Mouse (Mus musculus): ENCODE data around the gene Nxt2.
A peak's percentile ranks its signal among the peaks of the same experiment; 100 is the strongest.
"Not testable (repeated sequence)": the region's sequence is repeated elsewhere in the genome, so short reads cannot be mapped to it uniquely, and the experiment has no call there.

Gene Nxt2

DNA sequence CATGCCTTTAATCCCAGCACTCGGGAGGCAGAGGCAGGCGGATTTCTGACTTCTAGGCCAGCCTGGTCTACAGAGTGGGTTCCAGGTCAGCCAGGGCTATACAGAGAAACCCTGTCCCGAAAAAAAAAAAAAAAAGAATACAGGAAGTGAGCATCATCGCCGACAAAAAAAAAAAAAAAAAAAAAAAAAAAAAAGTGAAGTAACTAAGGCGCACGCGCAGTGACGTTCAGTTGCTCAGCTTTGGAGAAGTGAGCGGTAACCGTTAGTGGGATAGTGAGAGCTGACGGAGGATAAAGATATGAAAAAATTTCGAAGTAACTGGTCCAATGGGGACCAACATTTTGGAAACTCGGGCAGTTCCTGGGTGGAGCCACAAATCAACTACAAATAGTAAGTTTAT lies at the start of gene Nxt2:
Nxt2 (plus strand) TSS at position 229 of the 400 bp plus-strand sequence.
- no peak for DNase-seq

GRCm38 (mm10) chrX:142176981-142177380 lies 49.6 kb upstream of the Nxt2 start:
- DNase-seq, result no peak

GRCm38 (mm10) chrX:142182026-142182425 lies 44.5 kb upstream of the Nxt2 start:
- no peak for DNase-seq

DNA sequence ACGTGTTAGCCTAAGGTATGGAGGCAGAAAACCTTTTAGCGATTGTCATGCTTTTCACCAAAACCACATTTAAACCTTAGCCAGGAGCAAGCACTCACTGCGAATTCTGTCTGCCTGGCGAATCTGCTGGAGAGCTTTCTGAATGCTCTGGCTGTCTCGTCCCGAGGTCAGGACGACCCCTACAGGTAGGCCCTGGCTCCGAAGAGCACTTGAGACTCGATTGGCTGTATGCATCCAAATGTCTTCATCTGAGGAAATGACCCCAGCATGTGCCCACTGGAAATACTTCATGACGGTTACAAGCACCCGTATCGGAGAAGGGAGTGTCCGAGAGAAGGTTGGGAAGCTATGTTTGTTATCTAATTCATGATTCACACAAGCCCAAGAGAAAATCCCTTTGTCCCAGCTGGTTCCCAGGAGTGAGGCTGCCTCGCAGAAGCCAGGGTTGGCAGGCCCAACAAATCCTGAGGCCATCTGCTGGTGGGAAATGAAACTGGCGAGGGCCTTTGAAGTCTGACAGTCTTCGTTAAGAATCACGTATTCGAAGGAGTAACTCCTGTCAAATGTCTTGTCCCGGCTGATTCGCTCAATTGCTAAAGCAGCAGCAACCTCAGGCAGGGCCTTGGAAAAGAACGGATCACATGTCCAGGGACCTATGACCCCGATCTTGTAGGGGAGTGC lies 37.4 kb upstream of the Nxt2 start:
- DNase-seq, result peak; percentile 58 to 71

- DNase-seq, result no peak
Measured at GRCm38 (mm10) chrX:142190355-142190754, 36.2 kb upstream of the Nxt2 start.

GRCm38 (mm10) chrX:142194420-142194819 lies 32.1 kb upstream of the Nxt2 start:
- peak; percentile 13 to 36 for DNase-seq

GRCm38 (mm10) chrX:142195551-142195950 lies 31.0 kb upstream of the Nxt2 start:
- no peak for DNase-seq

GRCm38 (mm10) chrX:142196831-142197230 lies 29.7 kb upstream of the Nxt2 start, which contains the start of gene Gucy2f:
TSS of gene Gucy2f (minus strand) at chrX:142196931.
- DNase-seq, result no peak

GRCm38 (mm10) chrX:142200295-142200694 lies 26.3 kb upstream of the Nxt2 start:
- DNase-seq, result peak; percentile 31 to 55

GRCm38 (mm10) chrX:142227398-142228054 lies 956 bp downstream of the Nxt2 start:
- DNase-seq, result peak in 1 of 2 experiments; percentile 45

GRCm38 (mm10) chrX:142228055-142228768 lies 1.6 kb downstream of the Nxt2 start:
- peak; percentile 80 to 88 for DNase-seq

- no peak for DNase-seq
Measured at GRCm38 (mm10) chrX:142228769-142229158, 2.2 kb downstream of the Nxt2 start.

DNA sequence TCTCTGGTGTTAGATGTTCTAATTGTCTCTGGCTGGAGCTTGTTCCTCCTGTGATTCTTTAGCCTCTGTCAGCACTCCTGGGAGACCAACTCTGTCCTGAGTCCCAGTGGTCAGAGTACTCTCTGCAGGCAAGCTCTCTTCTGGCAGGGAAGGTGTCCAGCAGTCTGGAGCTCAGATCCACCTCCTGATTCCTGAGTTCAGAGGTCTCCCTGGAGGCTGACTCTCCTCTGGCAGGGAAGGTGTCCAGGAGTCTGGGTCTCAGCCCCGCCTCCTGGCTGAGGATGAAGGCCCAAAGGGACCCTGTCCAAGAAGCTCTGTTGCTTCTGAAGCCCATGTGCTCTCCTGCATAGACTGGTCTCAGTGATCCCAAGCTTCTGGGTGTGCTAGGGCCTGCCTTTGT lies 9.6 kb downstream of the Nxt2 start:
- not testable (repeated sequence) for DNase-seq

GRCm38 (mm10) chrX:142237101-142237500 lies 10.5 kb downstream of the Nxt2 start:
- no peak for DNase-seq

DNA sequence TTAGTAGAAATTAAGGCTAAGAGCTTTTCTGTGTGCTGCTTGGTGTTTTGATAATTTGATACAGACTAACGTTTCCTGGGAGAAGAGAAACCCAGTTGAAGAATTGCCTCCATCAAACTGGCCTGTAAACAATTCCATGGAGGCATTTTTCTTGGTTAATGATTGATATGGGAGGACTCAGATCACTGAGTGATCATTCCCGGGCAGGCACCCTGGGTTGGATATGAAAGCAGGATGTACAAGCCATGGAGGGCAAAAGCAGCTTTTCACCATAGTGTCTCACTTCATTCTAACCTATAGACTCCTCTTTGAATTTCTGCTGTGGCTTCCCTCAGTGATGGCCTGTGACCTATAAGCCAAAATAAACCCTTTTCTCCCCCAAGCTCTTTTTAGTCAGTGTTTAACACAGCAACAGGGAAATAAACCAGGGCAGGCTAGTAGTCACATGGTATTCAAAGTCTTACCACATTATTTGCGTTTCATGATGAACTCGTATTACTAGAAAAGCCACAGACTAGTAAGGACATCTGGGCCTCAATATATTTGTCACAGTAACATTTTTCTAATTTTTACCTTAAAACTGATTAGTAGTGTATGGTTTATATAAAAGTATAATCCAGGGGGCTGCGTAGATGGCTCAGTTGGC lies 19.2 kb downstream of the Nxt2 start:
- DNase-seq, result no peak

DNA sequence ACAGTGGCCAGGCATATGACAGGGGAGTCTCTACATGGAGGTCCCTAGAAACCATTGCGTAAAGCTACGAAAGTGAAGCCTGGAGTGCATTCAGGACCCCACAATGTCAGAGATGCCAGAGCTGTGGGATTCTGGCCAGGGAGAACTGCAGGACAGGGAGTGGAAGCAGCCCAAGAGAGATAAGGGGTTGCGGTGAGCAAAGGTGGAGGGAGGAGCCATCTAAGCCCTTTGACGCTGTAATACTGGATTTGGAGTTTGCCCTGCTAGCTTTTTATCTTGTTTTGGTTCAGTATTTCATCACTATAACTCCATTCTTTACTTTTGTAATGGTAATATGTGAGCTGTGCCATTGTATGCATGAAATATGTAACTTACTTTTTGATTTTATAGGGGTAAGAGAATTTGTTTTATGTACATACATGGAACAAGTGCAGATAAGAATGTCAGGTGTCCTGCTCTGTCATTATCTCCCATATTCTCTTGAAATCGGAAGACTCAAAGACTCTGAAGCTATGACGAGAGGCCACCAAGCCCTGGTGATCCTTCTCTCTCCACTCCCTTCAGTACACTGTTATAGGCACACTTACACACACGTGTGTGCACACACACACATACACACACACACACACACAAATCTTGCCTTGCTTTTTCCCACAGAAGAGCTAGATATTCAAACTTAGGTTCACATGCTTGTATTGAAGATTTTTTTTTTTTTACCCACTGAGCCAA lies 23.6 kb downstream of the Nxt2 start:
- no peak for DNase-seq

DNA sequence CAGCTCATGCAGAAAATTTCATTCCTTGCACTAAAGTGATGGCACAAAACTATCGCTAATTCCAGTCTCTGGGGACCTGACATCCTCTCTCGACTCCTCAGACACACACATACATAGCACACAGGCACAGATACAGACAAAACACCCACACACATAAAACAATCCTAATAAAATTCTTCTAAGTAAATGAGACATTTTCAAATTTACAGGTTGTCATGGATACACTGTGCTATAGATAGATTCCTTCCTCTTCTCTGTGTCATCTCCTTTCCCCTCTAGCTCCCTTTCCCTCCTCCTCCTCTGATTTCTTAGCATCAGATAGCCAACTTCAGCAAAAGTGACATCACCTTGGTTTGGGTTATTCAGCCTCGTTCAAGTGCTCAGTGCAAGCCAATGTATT lies 49.5 kb downstream of the Nxt2 start:
- DNase-seq, result no peak

GRCm38 (mm10) chrX:142276573-142276972 lies 50.0 kb downstream of the Nxt2 start:
- no peak for DNase-seq

GRCm38 (mm10) chrX:142285905-142286304 lies 59.3 kb downstream of the Nxt2 start:
- DNase-seq, result no peak
